Mouse (Mus musculus) gastrocnemius, adult 18-20 months (tissue): ENCODE data around the gene Olfr169. TPM values are rescaled to one million over a fixed set of nuclear protein-coding genes. Genes with fewer than 3 reads are reported as not detected.
"Not testable (repeated sequence)": the region's sequence is repeated elsewhere in the genome, so short reads cannot be mapped to it uniquely, and the experiment has no call there.

Experiments
- DNase-seq: peaks from one replicate; pipeline ENCODE4 v3.0.0; 2021; ENCODE audit warnings: low spot score
- long read RNA-seq, 2 experiments: library from polyadenylated mRNA; stranded (forward); transcript quantifications; one replicate each; pipeline ENCODE4 v2.0.0; 2021
- total RNA-seq, 2 experiments: library from RNA; stranded (reverse); gene quantifications; 2 replicates each; pipeline ENCODE4 v1.2.3; 2021

Olfr169 gene
- total RNA-seq: not detected
- long read RNA-seq, experiment 1: 0 reads
- long read RNA-seq, experiment 2: 0 reads

DNA sequence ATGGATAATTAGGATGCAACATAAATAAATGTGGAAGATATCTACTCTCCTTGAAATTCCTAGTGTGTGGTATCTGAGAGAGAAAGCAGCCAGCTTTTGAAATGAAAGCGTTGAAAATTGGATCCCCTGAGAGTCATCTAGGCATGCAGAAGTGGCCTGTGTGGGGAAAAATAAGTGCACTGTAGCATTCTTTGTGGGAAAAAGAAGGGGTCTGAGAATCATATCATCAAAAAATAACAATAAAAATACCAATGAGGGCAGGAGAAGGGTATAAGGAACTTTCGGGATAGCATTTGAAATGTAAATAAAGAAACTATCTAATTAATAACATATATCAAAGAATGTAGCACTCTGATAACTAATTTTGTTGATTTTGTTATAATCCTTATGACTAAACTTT is at the start of gene Olfr169:
Gene Olfr169 (minus strand): TSS at position 101 of the 400 bp plus-strand sequence.
- DNase-seq: not testable (repeated sequence)

DNA sequence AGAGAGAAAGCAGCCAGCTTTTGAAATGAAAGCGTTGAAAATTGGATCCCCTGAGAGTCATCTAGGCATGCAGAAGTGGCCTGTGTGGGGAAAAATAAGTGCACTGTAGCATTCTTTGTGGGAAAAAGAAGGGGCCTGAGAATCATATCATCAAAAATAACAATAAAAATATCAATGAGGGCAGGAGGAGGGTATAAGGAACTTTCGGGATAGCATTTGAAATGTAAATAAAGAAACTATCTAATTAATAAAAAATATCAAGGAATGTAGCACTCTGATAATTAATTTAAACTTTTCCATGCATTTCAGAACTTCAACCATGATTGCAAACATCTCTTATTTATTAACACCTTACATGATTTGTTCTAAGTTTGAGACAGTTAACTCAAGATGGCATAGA is 40.2 kb upstream of the Olfr169 start, which contains the start of gene Olfr170:
Gene Olfr170 (minus strand): TSS at position 101 of the 400 bp plus-strand sequence.
- DNase-seq: not testable (repeated sequence)

DNA sequence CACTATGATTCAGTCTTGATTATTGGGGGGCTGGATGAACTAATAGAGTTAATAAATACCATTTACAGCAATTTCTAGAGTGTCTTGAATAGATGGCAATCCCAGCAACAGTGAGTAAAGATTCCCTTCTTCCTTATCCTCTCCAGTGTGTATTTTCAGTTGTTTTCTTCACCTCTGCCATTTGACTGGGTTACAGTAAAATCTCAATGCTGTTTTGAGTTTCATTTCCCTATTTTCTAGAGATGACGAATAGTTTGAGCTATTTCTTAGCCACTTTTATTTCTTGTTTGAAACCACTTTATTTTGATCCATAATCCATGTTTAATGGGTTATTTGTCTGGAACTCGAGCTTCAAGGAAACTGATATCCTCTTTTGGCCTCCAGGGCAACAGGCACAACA is 31.6 kb upstream of the Olfr169 start:
- no peak for DNase-seq

- DNase-seq: not testable (repeated sequence)
Observed at GRCm38 (mm10) chr16:19553429-19553828, 18.2 kb downstream of the Olfr169 start.

DNA sequence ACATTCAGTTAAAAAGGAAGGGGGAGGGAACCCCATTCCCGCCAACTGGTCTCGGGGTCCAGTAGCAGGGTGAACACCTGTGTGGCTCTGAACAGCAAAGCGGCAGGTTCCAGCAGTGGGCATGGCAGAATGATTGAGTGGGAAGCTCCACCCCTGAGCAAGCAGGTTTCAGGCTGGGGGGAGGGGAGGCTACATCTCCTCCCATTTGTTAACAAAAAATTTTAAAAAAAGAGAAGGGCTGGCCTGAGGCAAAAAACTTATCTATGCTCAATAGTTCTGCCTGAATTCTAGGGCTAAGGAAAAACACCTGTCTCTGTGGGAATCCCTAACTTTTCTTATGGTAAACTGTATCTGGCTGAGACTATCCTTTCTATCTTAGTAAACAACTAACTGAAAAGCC is 19.4 kb downstream of the Olfr169 start:
- not testable (repeated sequence) for DNase-seq

GRCm38 (mm10) chr16:19535455-19535854 is 36.2 kb downstream of the Olfr169 start, which contains the start of gene Olfr168:
Gene Olfr168 (minus strand): TSS chr16:19535555.
- DNase-seq: no peak

- no peak for DNase-seq
Observed at GRCm38 (mm10) chr16:19522166-19522565, 49.4 kb downstream of the Olfr169 start, which contains the start of gene Olfr167. Gene Olfr167 (minus strand): TSS chr16:19522266.

Other genes starting within 250 kb of the Olfr169 start
- gene Olfr165, start 148.7 kb downstream of the Olfr169 start, total RNA-seq: not detected
- gene Olfr166, start 88.1 kb downstream of the Olfr169 start, total RNA-seq: not detected
- not detected for gene Olfr167, start 49.5 kb downstream of the Olfr169 start, total RNA-seq
- not detected for gene Olfr168, start 36.3 kb downstream of the Olfr169 start, total RNA-seq
- gene Olfr170, start 40.1 kb upstream of the Olfr169 start, total RNA-seq: not detected
- gene Olfr171, start 58.1 kb upstream of the Olfr169 start, total RNA-seq: not detected
- under 1 TPM in 1 of 2 experiments, not detected in 1; 0.07 TPM for gene Lamp3, start 134.6 kb upstream of the Olfr169 start, total RNA-seq
- under 1 TPM; 0.05 TPM for gene B3gnt5, start 188.4 kb upstream of the Olfr169 start, total RNA-seq